In genomic region chr3:89875781-89876180, GRCm38 (mm10) we compare ENCODE assay signal across 24 mouse cellular contexts. TPM values are rescaled to one million over a fixed set of nuclear protein-coding genes. Genes with fewer than 3 reads are reported as not detected.
A peak's percentile ranks its signal among the peaks of the same experiment; 100 is the strongest.
DNase-seq lines count a peak whose midpoint lies in the region; ATAC-seq and TF ChIP-seq lines count a peak whose summit lies in the region.
"Had no signal": no experiment of that assay in that cellular context is flagged by ENCODE, and none has a peak within 500 bp of the region (broad histone marks: within the 10 kb centered on the region; RNA-seq: fewer than 3 reads in every experiment).

No protein-coding gene starts in this region.

- DNase-seq in CD4-positive, CD25-positive, alpha-beta regulatory T cell, adult 2 months (ENCODE audit: low read depth, low spot score) = peak; percentile 52
- DNase-seq in liver, postnatal 0 days = no peak
- DNase-seq in stomach, postnatal 0 days (ENCODE audit: low spot score) = no peak
- DNase-seq in left cerebral cortex, adult 9 months (ENCODE audit: low spot score in 2 of 2) = no peak
- DNase-seq: adrenal gland, adult 2 months; adrenal gland, postnatal 14 days; cerebellum, adult 11 months; cerebellum, adult 2 months; cerebellum, adult 9-11 months; cerebellum, postnatal 25 days; gastrocnemius, postnatal 25 days; heart, postnatal 14 days; heart, postnatal 4 days had no signal

- H3K4me3 ChIP-seq in liver, embryonic 12.5 days = no peak overlapping the region
- no peak overlapping the region for H3K4me3 ChIP-seq in liver, postnatal 0 days (ENCODE audit: low read depth, low read length)
- H3K4me3 ChIP-seq in stomach, embryonic 16.5 days (replicated peaks; ENCODE audit: low read length) = no peak overlapping the region
- no peak overlapping the region for H3K4me3 ChIP-seq in stomach, postnatal 0 days (ENCODE audit: low read depth, low read length)
- no peak overlapping the region for H3K4me3 ChIP-seq in forebrain, embryonic 13.5 days
- H3K4me3 ChIP-seq: embryonic facial prominence, embryonic 12.5 days; embryonic facial prominence, embryonic 15.5 days; forebrain, embryonic 15.5 days; heart, adult 2 months; heart, embryonic 10.5 days; heart, embryonic 13.5 days had no signal

- H3K4me1 ChIP-seq in liver, embryonic 12.5 days = peaks cover 86% of the 10 kb centered on the region
- H3K4me1 ChIP-seq in liver, postnatal 0 days (ENCODE audit: insufficient read depth) = peaks cover 12% of the 10 kb centered on the region
- H3K4me1 ChIP-seq in stomach, embryonic 16.5 days (ENCODE audit: control insufficient read depth, insufficient read depth, low read length) = peaks cover 13% of the 10 kb centered on the region
- peaks cover 2% of the 10 kb centered on the region; the same call in 1 of the 2 replicates for H3K4me1 ChIP-seq in stomach, postnatal 0 days (replicated peaks; ENCODE audit: control insufficient read depth, insufficient read depth)
- peaks cover 4% of the 10 kb centered on the region; the same call in 1 of the 2 replicates for H3K4me1 ChIP-seq in forebrain, embryonic 13.5 days

- H3K36me3 ChIP-seq in liver, embryonic 12.5 days = peaks cover 6% of the 10 kb centered on the region
- H3K36me3 ChIP-seq in liver, postnatal 0 days (replicated peaks; ENCODE audit: insufficient read depth, low read length) = peaks cover 43% of the 10 kb centered on the region
- no peaks in the 10 kb centered on the region for H3K36me3 ChIP-seq in stomach, embryonic 16.5 days (ENCODE audit: control insufficient read depth, insufficient read depth, low read length)
- no peaks in the 10 kb centered on the region for H3K36me3 ChIP-seq in stomach, postnatal 0 days (ENCODE audit: control insufficient read depth, insufficient read depth, low read length)
- no peaks in the 10 kb centered on the region for H3K36me3 ChIP-seq in forebrain, embryonic 13.5 days (ENCODE audit: poor library complexity, severe bottlenecking)
- H3K36me3 ChIP-seq: embryonic facial prominence, embryonic 12.5 days; embryonic facial prominence, embryonic 15.5 days; forebrain, embryonic 15.5 days; heart, embryonic 10.5 days; heart, embryonic 13.5 days had no signal

- H3K27ac ChIP-seq in liver, embryonic 12.5 days = peak overlapping the region; percentile 31; the same call in 1 of the 2 replicates
- no peak overlapping the region for H3K27ac ChIP-seq in liver, postnatal 0 days (ENCODE audit: low read depth)
- 0 out of 2 replicates have a peak overlapping the region, but pooled peaks have one; percentile 3 for H3K27ac ChIP-seq in stomach, embryonic 16.5 days (ENCODE audit: low read length)
- H3K27ac ChIP-seq in stomach, postnatal 0 days (replicated peaks) = no peak overlapping the region
- H3K27ac ChIP-seq in forebrain, embryonic 13.5 days = no peak overlapping the region
- H3K27ac ChIP-seq: embryonic facial prominence, embryonic 12.5 days; embryonic facial prominence, embryonic 15.5 days; forebrain, embryonic 15.5 days; heart, adult 2 months; heart, embryonic 10.5 days; heart, embryonic 13.5 days; hindbrain, embryonic 14.5 days had no signal

- WGBS in liver, embryonic 12.5 days (ENCODE audit: insufficient replicate concordance) = 81% methylated on average over 8 of the region's 8 CpGs
- 87% methylated on average over 8 of the region's 8 CpGs for WGBS in liver, postnatal 0 days (ENCODE audit: insufficient replicate concordance)
- WGBS in stomach, embryonic 16.5 days = 80% methylated on average over 8 of the region's 8 CpGs
- 79% methylated on average over 8 of the region's 8 CpGs for WGBS in stomach, postnatal 0 days
- 76% methylated on average over 8 of the region's 8 CpGs for WGBS in forebrain, embryonic 13.5 days

- 0 out of 2 replicates have a peak, but pooled peaks cover 6% of the 10 kb centered on the region for H3K27me3 ChIP-seq in liver, embryonic 12.5 days (replicated peaks)
- H3K27me3 ChIP-seq in liver, postnatal 0 days (ENCODE audit: insufficient read depth, low read length) = no peaks in the 10 kb centered on the region
- H3K27me3 ChIP-seq in stomach, embryonic 16.5 days (ENCODE audit: control insufficient read depth, insufficient read depth, low read length) = no peaks in the 10 kb centered on the region
- no peaks in the 10 kb centered on the region for H3K27me3 ChIP-seq in stomach, postnatal 0 days (ENCODE audit: control insufficient read depth, insufficient read depth, low read length)
- no peaks in the 10 kb centered on the region for H3K27me3 ChIP-seq in forebrain, embryonic 13.5 days
- H3K27me3 ChIP-seq: embryonic facial prominence, embryonic 12.5 days; embryonic facial prominence, embryonic 15.5 days; forebrain, embryonic 15.5 days; heart, embryonic 13.5 days had no signal

- no peak overlapping the region for H3K4me2 ChIP-seq in liver, embryonic 12.5 days
- no peak overlapping the region for H3K4me2 ChIP-seq in liver, postnatal 0 days (ENCODE audit: low read depth, low read length)
- H3K4me2 ChIP-seq in stomach, embryonic 16.5 days (ENCODE audit: low read depth, low read length) = no peak overlapping the region
- H3K4me2 ChIP-seq in stomach, postnatal 0 days (replicated peaks; ENCODE audit: low read depth) = no peak overlapping the region
- H3K4me2 ChIP-seq in forebrain, embryonic 13.5 days = no peak overlapping the region
- H3K4me2 ChIP-seq: embryonic facial prominence, embryonic 12.5 days; embryonic facial prominence, embryonic 15.5 days; forebrain, embryonic 15.5 days; heart, embryonic 13.5 days; hindbrain, embryonic 14.5 days had no signal

- TF ChIP-seq CTCF in liver, postnatal 0 days (IDR thresholded peaks at IDR 0.05; ENCODE audit: low read depth) = no peak
- no peak for TF ChIP-seq CTCF in stomach, postnatal 0 days (IDR thresholded peaks at IDR 0.05; ENCODE audit: low read depth)

- TF ChIP-seq EP300 in liver, postnatal 0 days (IDR thresholded peaks at IDR 0.05; ENCODE audit: low read depth) = no peak
- no peak for TF ChIP-seq EP300 in stomach, postnatal 0 days (optimal IDR thresholded peaks at IDR 0.05)

- H3K9me3 ChIP-seq in liver, embryonic 12.5 days (replicated peaks) = peaks cover 6% of the 10 kb centered on the region; the same call in 1 of the 2 replicates
- H3K9me3 ChIP-seq in liver, postnatal 0 days (ENCODE audit: low read length) = 0 out of 2 replicates have a peak, but pooled peaks cover 4% of the 10 kb centered on the region
- H3K9me3 ChIP-seq in stomach, embryonic 16.5 days (replicated peaks; ENCODE audit: control insufficient read depth, low read length) = peaks cover 4% of the 10 kb centered on the region; the same call in 1 of the 2 replicates
- no peaks in the 10 kb centered on the region for H3K9me3 ChIP-seq in stomach, postnatal 0 days (ENCODE audit: control insufficient read depth, low read length)
- H3K9me3 ChIP-seq in forebrain, embryonic 13.5 days (replicated peaks) = peaks cover 7% of the 10 kb centered on the region; the same call in 1 of the 2 replicates
- H3K9me3 ChIP-seq: embryonic facial prominence, embryonic 12.5 days; embryonic facial prominence, embryonic 15.5 days; forebrain, embryonic 15.5 days; heart, embryonic 10.5 days had no signal

- ATAC-seq in CD4-positive, CD25-positive, alpha-beta regulatory T cell, adult 4 months = no peak
- no peak for ATAC-seq in liver, embryonic 12.5 days
- ATAC-seq in liver, postnatal 0 days = no peak
- ATAC-seq in stomach, embryonic 16.5 days (ENCODE audit: insufficient read depth, low FRiP score) = no peak
- ATAC-seq in stomach, postnatal 0 days (ENCODE audit: low FRiP score, low TSS enrichment) = no peak
- ATAC-seq in forebrain, embryonic 13.5 days = no peak
- ATAC-seq: forebrain, embryonic 15.5 days had no signal

- no peak overlapping the region for H3K9ac ChIP-seq in liver, embryonic 12.5 days
- no peak overlapping the region for H3K9ac ChIP-seq in liver, postnatal 0 days (replicated peaks)
- H3K9ac ChIP-seq in stomach, embryonic 16.5 days (ENCODE audit: low read length) = no peak overlapping the region
- H3K9ac ChIP-seq in stomach, postnatal 0 days (ENCODE audit: low read length) = no peak overlapping the region
- no peak overlapping the region for H3K9ac ChIP-seq in forebrain, embryonic 13.5 days
- H3K9ac ChIP-seq: embryonic facial prominence, embryonic 12.5 days; embryonic facial prominence, embryonic 15.5 days; forebrain, embryonic 15.5 days; heart, embryonic 13.5 days; hindbrain, embryonic 14.5 days had no signal

RNA-seq across cellular contexts. Expression of gene Il6ra, which starts 37.2 kb away (rescaled TPM):
- polyA plus RNA-seq in CD4-positive, CD25-positive, alpha-beta regulatory T cell, adult 4 months (2017; shearing (Covaris generic)) = 10 to 100 TPM; 18.3 to 20.4 TPM
- polyA plus RNA-seq in liver, embryonic 12.5 days (2016; fragmentation: Nextera tagmentation; extraction: Ambion mirVana) = 1.9 and 2.1 TPM in 2 replicates
- polyA plus RNA-seq in liver, postnatal 0 days (2015; fragmentation: Nextera tagmentation; extraction: Ambion mirVana) = 10.2 and 11.8 TPM in 2 replicates
- polyA plus RNA-seq in stomach, embryonic 16.5 days (2015; fragmentation: Nextera tagmentation; extraction: Ambion mirVana) = 2.9 and 3.2 TPM in 2 replicates
- 4.3 and 4.5 TPM in 2 replicates for polyA plus RNA-seq in stomach, postnatal 0 days (2015; fragmentation: Nextera tagmentation; extraction: Ambion mirVana)
- 0.25 and 0.36 TPM in 2 replicates for polyA plus RNA-seq in forebrain, embryonic 13.5 days (2015; fragmentation: Nextera tagmentation; extraction: Ambion mirVana)

RNA-seq across cellular contexts. Expression of gene She, which starts 44.6 kb away (rescaled TPM):
- polyA plus RNA-seq in CD4-positive, CD25-positive, alpha-beta regulatory T cell, adult 4 months (2017; shearing (Covaris generic)) = 10 to 100 TPM in 1 of 2 experiments, 1 to 10 TPM in 1; 8.9 to 12.5 TPM
- polyA plus RNA-seq in liver, embryonic 12.5 days (2016; fragmentation: Nextera tagmentation; extraction: Ambion mirVana) = 2.9 and 3.1 TPM in 2 replicates
- polyA plus RNA-seq in liver, postnatal 0 days (2015; fragmentation: Nextera tagmentation; extraction: Ambion mirVana) = 0.92 and 1.00 TPM in 2 replicates
- polyA plus RNA-seq in stomach, embryonic 16.5 days (2015; fragmentation: Nextera tagmentation; extraction: Ambion mirVana) = 3.0 and 3.1 TPM in 2 replicates
- 1.4 and 1.5 TPM in 2 replicates for polyA plus RNA-seq in stomach, postnatal 0 days (2015; fragmentation: Nextera tagmentation; extraction: Ambion mirVana)
- 1.2 TPM in 2 replicates for polyA plus RNA-seq in forebrain, embryonic 13.5 days (2015; fragmentation: Nextera tagmentation; extraction: Ambion mirVana)

Comparison
In these comparisons a context has a peak if more than half of its experiments do, and no peak if none do; other contexts are left out.
1. H3K27ac ChIP-seq: peak in liver, embryonic 12.5 days (single experiment) and stomach, embryonic 16.5 days (single experiment); none in liver, postnatal 0 days (single experiment), stomach, postnatal 0 days (single experiment) and forebrain, embryonic 13.5 days (single experiment).